In genomic region chr13:40714531-40714930, GRCm38 (mm10) we compare ENCODE assay signal across 22 mouse cellular contexts. TPM values are rescaled to one million over a fixed set of nuclear protein-coding genes. Genes with fewer than 3 reads are reported as not detected.
DNase-seq lines count a peak whose midpoint lies in the region; ATAC-seq lines count a peak whose summit lies in the region.
"Had no signal": no experiment of that assay in that cellular context is flagged by ENCODE, and none has a peak within 500 bp of the region (broad histone marks: within the 10 kb centered on the region; RNA-seq: fewer than 3 reads in every experiment).

No protein-coding gene starts in this region.

- H3K4me2 ChIP-seq in limb, embryonic 11.5 days (ENCODE audit: low read depth, severe bottlenecking): no peak overlapping the region
- H3K4me2 ChIP-seq in hindbrain, embryonic 16.5 days (ENCODE audit: low read length): no peak overlapping the region
- H3K4me2 ChIP-seq: forebrain, embryonic 15.5 days; heart, embryonic 11.5 days; kidney, embryonic 15.5 days; limb, embryonic 12.5 days; liver, embryonic 11.5 days had no signal

- peaks cover 28% of the 10 kb centered on the region for H3K27me3 ChIP-seq in limb, embryonic 11.5 days (ENCODE audit: control insufficient read depth, insufficient read depth, low read length)
- peaks cover 92% of the 10 kb centered on the region for H3K27me3 ChIP-seq in limb, embryonic 10.5 days (ENCODE audit: low read depth, poor library complexity, severe bottlenecking)
- peaks cover 60% of the 10 kb centered on the region for H3K27me3 ChIP-seq in hindbrain, embryonic 16.5 days (replicated peaks; ENCODE audit: control insufficient read depth, insufficient read depth, low read length)

- H3K9me3 ChIP-seq in limb, embryonic 11.5 days (ENCODE audit: control insufficient read depth, low read length): no peaks in the 10 kb centered on the region
- no peaks in the 10 kb centered on the region for H3K9me3 ChIP-seq in limb, embryonic 10.5 days (replicated peaks)
- no peaks in the 10 kb centered on the region for H3K9me3 ChIP-seq in hindbrain, embryonic 16.5 days (ENCODE audit: control insufficient read depth, low read length)
- H3K9me3 ChIP-seq: forebrain, embryonic 15.5 days; kidney, embryonic 15.5 days; limb, embryonic 12.5 days had no signal

- no peaks in the 10 kb centered on the region for H3K36me3 ChIP-seq in limb, embryonic 11.5 days (ENCODE audit: control insufficient read depth, insufficient read depth, low read length)
- no peaks in the 10 kb centered on the region for H3K36me3 ChIP-seq in limb, embryonic 10.5 days
- no peaks in the 10 kb centered on the region for H3K36me3 ChIP-seq in hindbrain, embryonic 16.5 days (ENCODE audit: control insufficient read depth, insufficient read depth, low read length)
- H3K36me3 ChIP-seq: forebrain, embryonic 15.5 days; kidney, embryonic 15.5 days; limb, embryonic 12.5 days had no signal

- H3K4me1 ChIP-seq in limb, embryonic 11.5 days (ENCODE audit: control insufficient read depth, insufficient read depth, low read length): peaks cover 25% of the 10 kb centered on the region
- H3K4me1 ChIP-seq in limb, embryonic 10.5 days: peaks cover 58% of the 10 kb centered on the region
- H3K4me1 ChIP-seq in hindbrain, embryonic 16.5 days (ENCODE audit: control insufficient read depth, insufficient read depth, low read depth, low read length): peaks cover 2% of the 10 kb centered on the region; the same call in 1 of the 2 replicates

- ATAC-seq in limb, embryonic 11.5 days (ENCODE audit: insufficient number of reproducible peaks, low FRiP score, low TSS enrichment, low read depth): no peak
- no peak for ATAC-seq in hindbrain, embryonic 16.5 days
- ATAC-seq: forebrain, embryonic 15.5 days; liver, postnatal 0 days; lung, postnatal 0 days had no signal

- peak; percentile 33 for DNase-seq in embryo, embryonic 9.5 days (ENCODE audit: extremely low spot score)
- no peak for DNase-seq in embryo, embryonic 11 days
- DNase-seq in limb, embryonic 11.5 days (ENCODE audit: low spot score): peak; percentile 22
- DNase-seq in limb, embryonic 10.5 days (ENCODE audit: low spot score): no peak
- peak; percentile 94 for DNase-seq in R1 (ENCODE audit: low read depth, low spot score)
- DNase-seq in kidney, postnatal 4 days: no peak
- DNase-seq in ovary, postnatal 36 days (ENCODE audit: low spot score): no peak
- DNase-seq: adrenal gland, adult 8-10 months; cerebellum, adult 11-12 months; kidney, adult 11 months; liver, postnatal 0 days; right cerebral cortex, postnatal 25 days; spleen, adult 18-20 months had no signal

- 17% methylated on average over 2 of the region's 2 CpGs for WGBS in limb, embryonic 11.5 days
- 7% methylated on average over 2 of the region's 2 CpGs for WGBS in limb, embryonic 10.5 days
- WGBS in hindbrain, embryonic 16.5 days: 0% methylated on average over 2 of the region's 2 CpGs

- no peak overlapping the region for H3K27ac ChIP-seq in limb, embryonic 11.5 days (replicated peaks; ENCODE audit: low read depth, low read length)
- H3K27ac ChIP-seq in limb, embryonic 10.5 days: no peak overlapping the region
- H3K27ac ChIP-seq in hindbrain, embryonic 16.5 days (ENCODE audit: low read depth, low read length): 0 out of 2 replicates have a peak overlapping the region, but pooled peaks have one; percentile 34
- H3K27ac ChIP-seq: forebrain, embryonic 15.5 days; kidney, embryonic 15.5 days; limb, embryonic 12.5 days; macrophage had no signal

- no peak overlapping the region for H3K9ac ChIP-seq in limb, embryonic 11.5 days (ENCODE audit: low read length)
- no peak overlapping the region for H3K9ac ChIP-seq in hindbrain, embryonic 16.5 days (ENCODE audit: low read depth, low read length)
- H3K9ac ChIP-seq: forebrain, embryonic 15.5 days; kidney, embryonic 15.5 days; limb, embryonic 12.5 days; liver, postnatal 0 days had no signal

- no peak overlapping the region for H3K4me3 ChIP-seq in limb, embryonic 11.5 days (ENCODE audit: low read depth, low read length)
- H3K4me3 ChIP-seq in limb, embryonic 10.5 days: no peak overlapping the region
- no peak overlapping the region for H3K4me3 ChIP-seq in hindbrain, embryonic 16.5 days (ENCODE audit: low read length)
- H3K4me3 ChIP-seq: forebrain, embryonic 15.5 days; kidney, embryonic 15.5 days; limb, embryonic 12.5 days had no signal

RNA-seq across cellular contexts. Expression of gene Tfap2a, which starts 23.6 kb away (rescaled TPM):
- polyA plus RNA-seq in limb, embryonic 11.5 days (2014; fragmentation: Nextera tagmentation; extraction: Ambion mirVana): 7.2 and 7.3 TPM in 2 replicates
- 6.7 and 6.9 TPM in 2 replicates for polyA plus RNA-seq in limb, embryonic 10.5 days (2016; fragmentation: Nextera tagmentation; extraction: Ambion mirVana)
- 8.4 and 9.0 TPM in 2 replicates for polyA plus RNA-seq in hindbrain, embryonic 16.5 days (2015; fragmentation: Nextera tagmentation; extraction: Ambion mirVana)
- polyA plus RNA-seq: heart, postnatal 0 days; liver, postnatal 0 days had no signal

Comparison
In these comparisons a context has a peak if more than half of its experiments do, and no peak if none do; other contexts are left out.
1. DNase-seq: peak in embryo, embryonic 9.5 days (single experiment), limb, embryonic 11.5 days (single experiment) and R1 (single experiment); none in embryo, embryonic 11 days (single experiment), limb, embryonic 10.5 days (single experiment), kidney, postnatal 4 days (0 of 2) and ovary, postnatal 36 days (single experiment).